Mouse (Mus musculus): ENCODE data around the gene Pard3. TPM values are rescaled to one million over a fixed set of nuclear protein-coding genes. Genes with fewer than 3 reads are reported as not detected.

Pard3 gene
- polyA plus RNA-seq, 1 experiment from 2014 or later, result 38.3 TPM

- Histone ChIP-seq H3K4me1 (no peaks in the 10 kb centered on the region), H3K9me3 (replicated peaks) (no peaks in the 10 kb centered on the region), H3K4me2 (replicated peaks) (no peak overlapping the region), H3K4me3 (replicated peaks) (no peak overlapping the region), H3K9ac (no peak overlapping the region), H3K36me3 (no peaks in the 10 kb centered on the region), H3K27ac (replicated peaks) (no peak overlapping the region), H3K27me3 (no peaks in the 10 kb centered on the region)
- no peak for ATAC-seq (ENCODE audit: insufficient number of reproducible peaks, low FRiP score, low TSS enrichment, low read depth)
- 88% methylated on average over 5 of the region's 5 CpGs for WGBS
These were observed 228.6 kb downstream of the Pard3 start for GRCm38 (mm10) chr8:127292307-127292706.

- no peaks in the 10 kb centered on the region for H3K27me3 ChIP-seq
- H3K27ac ChIP-seq (replicated peaks), result no peak overlapping the region
- WGBS, result 64% methylated on average over 6 of the region's 6 CpGs
- H3K36me3 ChIP-seq, result no peaks in the 10 kb centered on the region
- H3K4me2 ChIP-seq (replicated peaks), result no peak overlapping the region
- no peak overlapping the region for H3K9ac ChIP-seq
- H3K4me1 ChIP-seq, result no peaks in the 10 kb centered on the region
- no peaks in the 10 kb centered on the region for H3K9me3 ChIP-seq (replicated peaks)
- H3K4me3 ChIP-seq (replicated peaks), result no peak overlapping the region
- ATAC-seq (ENCODE audit: insufficient number of reproducible peaks, low FRiP score, low TSS enrichment, low read depth), result no peak
These were observed 229.5 kb downstream of the Pard3 start for GRCm38 (mm10) chr8:127293025-127293729.

- WGBS, result 86% methylated on average over 6 of the region's 6 CpGs
- Histone ChIP-seq H3K4me2 (replicated peaks) (no peak overlapping the region), H3K36me3 (no peaks in the 10 kb centered on the region), H3K4me3 (replicated peaks) (no peak overlapping the region), H3K27ac (replicated peaks) (no peak overlapping the region), H3K27me3 (no peaks in the 10 kb centered on the region), H3K9ac (no peak overlapping the region), H3K9me3 (replicated peaks) (no peaks in the 10 kb centered on the region), H3K4me1 (no peaks in the 10 kb centered on the region)
- no peak for ATAC-seq (ENCODE audit: insufficient number of reproducible peaks, low FRiP score, low TSS enrichment, low read depth)
These were observed 230.4 kb downstream of the Pard3 start for GRCm38 (mm10) chr8:127294061-127294460.

- Histone ChIP-seq H3K4me2 (replicated peaks) (no peak overlapping the region), H3K4me1 (no peaks in the 10 kb centered on the region), H3K9me3 (replicated peaks) (no peaks in the 10 kb centered on the region), H3K4me3 (replicated peaks) (no peak overlapping the region), H3K36me3 (no peaks in the 10 kb centered on the region), H3K27me3 (no peaks in the 10 kb centered on the region), H3K27ac (replicated peaks) (no peak overlapping the region), H3K9ac (no peak overlapping the region)
- 92% methylated on average over 13 of the region's 13 CpGs for WGBS
- no peak for ATAC-seq (ENCODE audit: insufficient number of reproducible peaks, low FRiP score, low TSS enrichment, low read depth)
These were observed 232.2 kb downstream of the Pard3 start for GRCm38 (mm10) chr8:127295848-127296247.

DNA sequence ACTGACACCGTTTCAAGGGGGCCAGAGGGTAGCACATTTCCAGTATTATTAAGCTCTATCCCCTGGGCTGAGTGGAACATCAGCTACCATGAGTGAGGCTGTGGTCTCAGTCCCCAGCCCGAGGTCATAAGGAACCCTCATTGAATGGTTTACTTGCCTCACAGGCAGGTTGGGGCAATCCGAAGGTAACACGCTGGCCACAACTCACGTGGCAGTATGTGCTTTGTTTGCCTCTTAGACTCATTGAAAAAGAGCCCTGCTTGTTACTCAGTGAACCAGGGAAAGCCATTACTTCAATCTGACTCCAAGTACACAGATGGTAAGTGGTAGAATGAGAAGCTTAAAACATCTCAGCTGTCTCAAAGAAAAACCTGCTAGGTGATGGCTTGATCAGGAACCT is 236.8 kb downstream of the Pard3 start:
- Histone ChIP-seq H3K4me2 (replicated peaks) (no peak overlapping the region), H3K27ac (replicated peaks) (no peak overlapping the region), H3K36me3 (no peaks in the 10 kb centered on the region), H3K27me3 (no peaks in the 10 kb centered on the region), H3K9me3 (replicated peaks) (no peaks in the 10 kb centered on the region), H3K4me3 (replicated peaks) (no peak overlapping the region), H3K9ac (no peak overlapping the region), H3K4me1 (0 out of 2 replicates have a peak, but pooled peaks cover 5% of the 10 kb centered on the region)
- ATAC-seq (ENCODE audit: insufficient number of reproducible peaks, low FRiP score, low TSS enrichment, low read depth), result no peak
- 91% methylated on average over 5 of the region's 5 CpGs for WGBS

DNA sequence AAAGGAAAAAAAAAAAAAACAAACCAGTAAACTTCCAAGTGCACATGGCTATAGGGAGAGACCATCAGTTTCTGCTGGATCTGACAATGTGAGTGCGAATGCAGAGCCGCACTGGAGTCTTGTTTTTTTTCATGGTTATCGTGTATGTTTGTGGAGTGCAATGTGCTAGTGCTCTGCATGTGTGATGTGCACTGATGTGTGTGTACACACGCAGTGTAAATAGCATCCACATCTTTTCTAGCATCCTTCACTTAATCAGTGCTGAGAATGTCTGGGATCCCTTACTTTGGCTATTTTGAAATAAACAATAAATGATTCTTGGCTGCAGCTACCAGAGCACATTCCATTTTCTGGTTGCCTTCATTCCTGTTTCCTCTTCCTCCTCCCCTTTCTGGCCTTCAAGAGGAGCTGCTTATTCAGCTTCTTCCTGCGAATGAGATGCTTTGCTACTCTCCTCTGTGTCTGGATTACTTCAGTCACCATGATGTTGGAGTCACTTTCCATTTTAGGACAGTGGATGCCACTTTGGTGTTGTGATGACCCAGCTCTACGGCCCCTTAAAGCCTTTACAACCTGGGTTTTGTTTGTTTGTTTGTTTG is 239.3 kb downstream of the Pard3 start:
- WGBS, result 72% methylated on average over 6 of the region's 6 CpGs
- Histone ChIP-seq H3K36me3 (no peaks in the 10 kb centered on the region), H3K9me3 (replicated peaks) (no peaks in the 10 kb centered on the region), H3K9ac (no peak overlapping the region), H3K27me3 (no peaks in the 10 kb centered on the region), H3K4me1 (0 out of 2 replicates have a peak, but pooled peaks cover 5% of the 10 kb centered on the region), H3K4me3 (replicated peaks) (no peak overlapping the region), H3K4me2 (replicated peaks) (no peak overlapping the region), H3K27ac (replicated peaks) (no peak overlapping the region; the same call in 1 of the 2 replicates)
- no peak for ATAC-seq (ENCODE audit: insufficient number of reproducible peaks, low FRiP score, low TSS enrichment, low read depth)

DNA sequence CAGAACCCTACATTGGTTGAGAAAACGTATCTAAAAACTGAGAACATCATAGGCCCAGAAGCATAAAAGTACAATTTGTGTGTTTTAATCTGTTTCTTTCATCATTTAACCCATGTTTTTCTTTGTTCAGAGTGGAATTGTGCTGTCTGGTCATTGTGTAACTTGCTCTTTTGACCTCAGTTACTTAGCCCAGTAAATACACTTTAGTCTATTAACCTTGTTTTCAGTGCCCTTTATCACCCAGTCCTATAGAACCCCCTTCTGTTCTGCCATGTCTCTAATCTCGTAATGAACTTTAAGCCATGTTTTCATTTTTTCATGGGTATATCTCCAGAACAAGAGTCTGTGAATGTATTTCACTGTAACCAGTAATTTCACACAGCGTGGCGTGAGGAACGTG is 243.3 kb downstream of the Pard3 start:
- H3K27me3 ChIP-seq, result no peaks in the 10 kb centered on the region
- no peaks in the 10 kb centered on the region for H3K9me3 ChIP-seq (replicated peaks)
- H3K27ac ChIP-seq (replicated peaks), result no peak overlapping the region
- no peak overlapping the region for H3K4me2 ChIP-seq (replicated peaks)
- H3K4me3 ChIP-seq (replicated peaks), result no peak overlapping the region
- 87% methylated on average over 5 of the region's 5 CpGs for WGBS
- no peak overlapping the region for H3K9ac ChIP-seq
- no peaks in the 10 kb centered on the region for H3K36me3 ChIP-seq
- ATAC-seq (ENCODE audit: insufficient number of reproducible peaks, low FRiP score, low TSS enrichment, low read depth), result no peak
- 0 out of 2 replicates have a peak, but pooled peaks cover 5% of the 10 kb centered on the region for H3K4me1 ChIP-seq

DNA sequence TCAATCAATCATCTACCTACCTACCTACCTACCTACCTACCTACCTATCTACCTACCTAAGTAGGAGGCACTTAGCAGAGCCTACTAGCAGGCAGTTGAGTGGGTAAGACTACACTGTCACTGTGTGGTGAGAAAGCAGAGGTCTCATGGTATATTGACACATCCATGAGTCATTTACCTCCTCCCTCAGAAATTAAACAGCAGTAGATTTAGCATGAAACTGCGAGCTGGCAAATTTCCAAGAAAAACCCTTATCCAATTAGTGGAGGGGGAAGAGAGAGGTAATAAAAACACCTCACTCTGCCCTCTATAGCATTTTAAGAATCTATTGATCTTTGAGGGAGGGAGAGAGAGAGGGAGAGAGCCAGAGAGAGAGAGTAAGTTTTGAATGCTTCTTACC is 245.7 kb downstream of the Pard3 start:
- H3K4me1 ChIP-seq, result no peaks in the 10 kb centered on the region

DNA sequence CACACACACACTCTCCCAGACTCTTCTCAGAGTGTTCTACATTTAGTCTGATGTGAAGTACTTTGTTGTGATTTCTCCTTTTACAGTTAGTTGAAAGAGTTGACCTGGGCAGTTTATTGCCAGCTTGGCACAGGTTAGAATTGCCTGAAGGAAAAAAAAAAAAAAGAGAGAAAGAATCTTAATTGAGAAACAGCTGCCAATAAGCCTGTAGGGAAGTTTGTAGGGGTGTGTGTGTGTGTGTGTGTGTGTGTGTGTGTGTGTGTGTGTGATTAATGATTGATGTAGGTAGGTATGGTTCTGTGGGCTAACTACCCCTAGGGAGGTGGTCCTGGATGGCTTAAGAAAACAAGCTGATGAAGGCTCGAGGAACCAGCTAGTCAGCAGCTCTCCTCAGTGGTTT is 252.1 kb downstream of the Pard3 start:
- 33% methylated on average over 1 of the region's 1 CpGs for WGBS
- H3K36me3 ChIP-seq, result no peaks in the 10 kb centered on the region
- no peaks in the 10 kb centered on the region for H3K4me1 ChIP-seq
- no peaks in the 10 kb centered on the region for H3K9me3 ChIP-seq (replicated peaks)
- ATAC-seq (ENCODE audit: insufficient number of reproducible peaks, low FRiP score, low TSS enrichment, low read depth), result no peak
- no peaks in the 10 kb centered on the region for H3K27me3 ChIP-seq
- H3K27ac ChIP-seq (replicated peaks), result no peak overlapping the region
- no peak overlapping the region for H3K4me3 ChIP-seq (replicated peaks)
- H3K9ac ChIP-seq, result no peak overlapping the region
- H3K4me2 ChIP-seq (replicated peaks), result no peak overlapping the region

More for the DNA sequence above, 245.7 kb downstream of the Pard3 start:
- no peak overlapping the region for H3K4me2 ChIP-seq (replicated peaks)
- no peaks in the 10 kb centered on the region for H3K9me3 ChIP-seq (replicated peaks)
- no peak overlapping the region for H3K4me3 ChIP-seq (replicated peaks)
- no peak overlapping the region for H3K9ac ChIP-seq
- H3K27ac ChIP-seq (replicated peaks), result no peak overlapping the region
- whole genome bisulfite sequencing, result 80% methylated on average over 1 of the region's 1 CpGs
- H3K36me3 ChIP-seq, result no peaks in the 10 kb centered on the region
- H3K27me3 ChIP-seq, result no peaks in the 10 kb centered on the region
- ATAC-seq (ENCODE audit: insufficient number of reproducible peaks, low FRiP score, low TSS enrichment, low read depth), result no peak

- WGBS, result 68% methylated on average over 1 of the region's 1 CpGs
- no peak for ATAC-seq (ENCODE audit: insufficient number of reproducible peaks, low FRiP score, low TSS enrichment, low read depth)
These were observed 254.2 kb downstream of the Pard3 start for GRCm38 (mm10) chr8:127317914-127318313.

GRCm38 (mm10) chr8:127318377-127319159 is 254.9 kb downstream of the Pard3 start:
- Histone ChIP-seq H3K36me3 (no peaks in the 10 kb centered on the region), H3K27me3 (no peaks in the 10 kb centered on the region), H3K27ac (replicated peaks) (no peak overlapping the region), H3K9ac (no peak overlapping the region), H3K4me2 (replicated peaks) (no peak overlapping the region), H3K9me3 (replicated peaks) (no peaks in the 10 kb centered on the region), H3K4me3 (replicated peaks) (no peak overlapping the region), H3K4me1 (no peaks in the 10 kb centered on the region)
- no peak for ATAC-seq (ENCODE audit: insufficient number of reproducible peaks, low FRiP score, low TSS enrichment, low read depth)
- WGBS, result 84% methylated on average over 7 of the region's 7 CpGs

More at GRCm38 (mm10) chr8:127317914-127318313, 254.2 kb downstream of the Pard3 start:
- no peak overlapping the region for H3K27ac ChIP-seq (replicated peaks)
- no peak overlapping the region for H3K9ac ChIP-seq
- H3K9me3 ChIP-seq (replicated peaks), result no peaks in the 10 kb centered on the region
- no peaks in the 10 kb centered on the region for H3K27me3 ChIP-seq
- H3K4me3 ChIP-seq (replicated peaks), result no peak overlapping the region
- no peak overlapping the region for H3K4me2 ChIP-seq (replicated peaks)
- no peaks in the 10 kb centered on the region for H3K4me1 ChIP-seq
- no peaks in the 10 kb centered on the region for H3K36me3 ChIP-seq

Data from embryonic facial prominence, embryonic 15.5 days (tissue).